Mouse (Mus musculus) myocyte (in vitro differentiated cells): ENCODE measurements around the gene Fam107b. TPM values are rescaled to one million over a fixed set of nuclear protein-coding genes. Genes with fewer than 3 reads are reported as not detected.

Experiments used
- H3K27me3 ChIP-seq: one replicate; pipeline ENCODE4 v1.6.1; 2011; ENCODE audit not compliant: control insufficient read depth, insufficient read depth, insufficient read length
- H3K36me3 ChIP-seq: one replicate; pipeline ENCODE4 v1.6.1; 2011; ENCODE audit not compliant: control insufficient read depth, insufficient read depth
- H3K4me2 ChIP-seq: one replicate; pipeline ENCODE4 v1.6.1; 2011; ENCODE audit warnings: low read depth, control low read depth
- H3K4me3 ChIP-seq: one replicate; pipeline ENCODE4 v1.5.1; 2011; ENCODE audit warnings: mild to moderate bottlenecking, control low read depth, moderate library complexity
- H3K79me2 ChIP-seq: one replicate; pipeline ENCODE4 v1.6.1; 2011; ENCODE audit not compliant: control insufficient read depth, insufficient read depth
- H3ac ChIP-seq: one replicate; pipeline ENCODE4 v1.6.1; 2011; ENCODE audit not compliant: control insufficient read depth, insufficient read length
- CEBPB ChIP-seq: IDR thresholded peaks from 2 replicates; pipeline ENCODE4 v1.6.1; 2011; ENCODE audit warnings: mild to moderate bottlenecking, moderate library complexity; ENCODE audit not compliant: poor library complexity, insufficient read depth, severe bottlenecking
- E2F4 ChIP-seq: IDR thresholded peaks from one replicate; pipeline ENCODE4 v1.6.1; 2011; ENCODE audit warnings: mild to moderate bottlenecking, control low read depth, moderate library complexity; ENCODE audit not compliant: insufficient read depth
- MAX ChIP-seq: IDR thresholded peaks from one replicate; pipeline ENCODE4 v1.6.1; 2011; ENCODE audit warnings: low read depth, mild to moderate bottlenecking, control low read depth
- MYOD1 ChIP-seq, 3 experiments: IDR thresholded peaks; one replicate each; pipeline ENCODE4 v1.6.1; 2011; ENCODE audit warnings: control low read depth in 2 of 3, low read depth in 2 of 3, mild to moderate bottlenecking in 2 of 3, moderate library complexity in 1 of 3; ENCODE audit not compliant: insufficient read length in 2 of 3, control insufficient read depth in 1 of 3
- MYOG ChIP-seq, 3 experiments: IDR thresholded peaks; one replicate each; pipeline ENCODE4 v1.6.1; 2011; ENCODE audit warnings: control low read depth in 2 of 3, low read depth in 2 of 3, mild to moderate bottlenecking in 2 of 3; ENCODE audit not compliant: insufficient read length in 2 of 3, control insufficient read depth in 1 of 3, insufficient read depth in 1 of 3
- POLR2A ChIP-seq: IDR thresholded peaks from one replicate; pipeline ENCODE4 v1.6.1; 2011; ENCODE audit warnings: low read depth, mild to moderate bottlenecking, control low read depth, moderate library complexity; ENCODE audit not compliant: insufficient read length
- POLR2AphosphoS2 ChIP-seq: IDR thresholded peaks from one replicate; pipeline ENCODE4 v1.6.1; 2011; ENCODE audit warnings: low read depth, control low read depth; ENCODE audit not compliant: insufficient read length
- REST ChIP-seq: IDR thresholded peaks from one replicate; pipeline ENCODE4 v1.6.1; 2011; ENCODE audit warnings: mild to moderate bottlenecking, control low read depth, moderate library complexity; ENCODE audit not compliant: insufficient read depth, insufficient read length
- SRF ChIP-seq: IDR thresholded peaks from one replicate; pipeline ENCODE4 v1.6.1; 2011; ENCODE audit warnings: low read depth; ENCODE audit not compliant: control insufficient read depth, insufficient read length
- TCF12 ChIP-seq: IDR thresholded peaks from one replicate; pipeline ENCODE4 v1.6.1; 2011; ENCODE audit warnings: mild to moderate bottlenecking, control low read depth; ENCODE audit not compliant: poor library complexity, insufficient read depth, severe bottlenecking
- TCF3 ChIP-seq: IDR thresholded peaks from one replicate; pipeline ENCODE4 v1.6.1; 2011; ENCODE audit warnings: low read depth, control low read depth; ENCODE audit not compliant: insufficient read length
- USF1 ChIP-seq: IDR thresholded peaks from one replicate; pipeline ENCODE4 v1.6.1; 2011; ENCODE audit warnings: low read depth, mild to moderate bottlenecking, control low read depth, moderate library complexity
- polyA plus RNA-seq: library from polyadenylated mRNA; unstranded; fragments of >200 nt; fragmentation: generic; extraction: Trizol; gene quantifications from one replicate; pipeline ENCODE4 v1.2.1, GENCODE M21; 2012; ENCODE audit warnings: missing spikeins

The Fam107b gene
- polyA plus RNA-seq, 1 experiment = 10.0 TPM

DNA sequence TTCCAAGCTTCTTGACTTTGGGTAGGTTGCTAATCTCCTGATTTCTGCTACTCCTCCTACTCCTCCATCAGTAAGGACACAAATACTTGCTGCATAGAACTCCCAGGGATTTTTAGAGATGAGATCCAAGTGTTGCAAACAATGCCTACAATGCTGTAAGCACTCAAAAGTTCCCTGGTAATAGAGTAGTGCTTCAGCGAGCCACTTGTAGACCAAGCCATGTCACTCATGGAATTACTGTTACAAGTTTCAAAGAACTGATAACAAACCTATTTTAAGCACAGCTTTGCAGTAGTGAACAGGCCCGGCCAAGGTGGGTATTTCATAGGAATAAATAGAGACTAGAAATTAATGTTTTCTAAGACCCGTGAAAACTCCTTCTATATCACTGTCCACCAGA, 174.8 kb downstream of the Fam107b start:
- Histone ChIP-seq H3K36me3 (no peaks in the 10 kb centered on the region), H3K79me2 (peaks cover 11% of the 10 kb centered on the region), H3K4me3 (no peak overlapping the region), H3ac (no peak overlapping the region), H3K4me2 (no peak overlapping the region), H3K27me3 (no peaks in the 10 kb centered on the region)
- no peak for TF ChIP-seq POLR2A
- no peak for TF ChIP-seq CEBPB
- TF ChIP-seq MAX = no peak
- TF ChIP-seq SRF = no peak
- TF ChIP-seq MYOG (IDR thresholded peaks at IDR 0.05; ENCODE audit: control insufficient read depth in 1 of 3, insufficient read depth in 1 of 3, insufficient read length in 2 of 3, low read depth in 2 of 3) = no peak
- no peak for TF ChIP-seq REST
- no peak for TF ChIP-seq TCF12
- no peak for TF ChIP-seq E2F4
- TF ChIP-seq POLR2AphosphoS2 = no peak
- TF ChIP-seq USF1 = no peak
- no peak for TF ChIP-seq MYOD1 (IDR thresholded peaks at IDR 0.05; ENCODE audit: control insufficient read depth in 1 of 3, insufficient read length in 2 of 3, low read depth in 2 of 3)
- TF ChIP-seq TCF3 = no peak

- H3K79me2 ChIP-seq = peaks cover 16% of the 10 kb centered on the region
- H3ac ChIP-seq = no peak overlapping the region
- no peaks in the 10 kb centered on the region for H3K36me3 ChIP-seq
- TF ChIP-seq MAX (no peak), POLR2A (no peak), TCF12 (no peak), SRF (no peak), CEBPB (no peak), REST (no peak), TCF3 (no peak), MYOD1 (IDR thresholded peaks at IDR 0.05; ENCODE audit: control insufficient read depth in 1 of 3, insufficient read length in 2 of 3, low read depth in 2 of 3) (no peak), USF1 (no peak), POLR2AphosphoS2 (no peak), MYOG (IDR thresholded peaks at IDR 0.05; ENCODE audit: control insufficient read depth in 1 of 3, insufficient read depth in 1 of 3, insufficient read length in 2 of 3, low read depth in 2 of 3) (no peak), E2F4 (no peak)
- H3K4me3 ChIP-seq = no peak overlapping the region
- H3K4me2 ChIP-seq = no peak overlapping the region
- H3K27me3 ChIP-seq = no peaks in the 10 kb centered on the region
Observed at GRCm38 (mm10) chr2:3745910-3746606, 175.8 kb downstream of the Fam107b start.

- Histone ChIP-seq H3K36me3 (no peaks in the 10 kb centered on the region), H3K27me3 (no peaks in the 10 kb centered on the region), H3K4me2 (peak overlapping the region; percentile 28), H3ac (no peak overlapping the region), H3K79me2 (peaks cover 11% of the 10 kb centered on the region), H3K4me3 (no peak overlapping the region)
- TF ChIP-seq POLR2A (no peak), E2F4 (no peak), CEBPB (no peak), MYOG (IDR thresholded peaks at IDR 0.05; ENCODE audit: control insufficient read depth in 1 of 3, insufficient read depth in 1 of 3, insufficient read length in 2 of 3, low read depth in 2 of 3) (peak in 1 of 3 experiments; percentile 16), TCF12 (no peak), TCF3 (no peak), MYOD1 (IDR thresholded peaks at IDR 0.05; ENCODE audit: control insufficient read depth in 1 of 3, insufficient read length in 2 of 3, low read depth in 2 of 3) (no peak)
Observed at GRCm38 (mm10) chr2:3748714-3749503, 178.6 kb downstream of the Fam107b start.

DNA sequence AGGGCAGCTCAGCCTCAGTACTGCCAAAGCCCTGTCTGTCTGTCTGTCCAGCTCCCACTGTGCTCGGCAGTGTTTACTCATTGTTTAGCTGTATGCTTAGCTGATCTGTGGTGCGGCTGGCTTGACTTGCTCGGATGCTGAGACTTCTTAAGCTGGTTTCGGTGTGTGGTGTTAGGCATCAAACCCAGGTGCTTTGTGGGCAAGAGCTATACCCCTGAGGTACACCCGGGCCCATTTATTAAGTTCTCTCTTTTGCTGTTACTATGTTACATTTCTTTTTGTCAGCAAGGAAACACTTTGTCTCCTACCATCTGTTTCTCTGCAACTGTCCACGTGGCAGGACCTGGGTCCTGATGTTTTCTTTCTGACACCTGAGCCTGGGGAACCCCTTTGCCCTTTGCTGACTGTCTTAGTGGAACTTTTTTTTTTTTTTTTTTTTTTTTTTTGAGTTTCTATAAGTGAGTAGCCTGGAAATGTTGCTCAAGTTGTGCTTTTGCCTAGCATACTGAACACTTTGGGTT, 179.3 kb downstream of the Fam107b start:
- no peak for TF ChIP-seq E2F4
- no peak for TF ChIP-seq MAX
- no peak for TF ChIP-seq CEBPB
- TF ChIP-seq TCF12 = no peak
- TF ChIP-seq TCF3 = no peak
- no peak for TF ChIP-seq SRF
- TF ChIP-seq USF1 = no peak
- no peak for TF ChIP-seq POLR2AphosphoS2
- no peak for TF ChIP-seq REST
- no peak for TF ChIP-seq POLR2A
- TF ChIP-seq MYOG (IDR thresholded peaks at IDR 0.05; ENCODE audit: control insufficient read depth in 1 of 3, insufficient read depth in 1 of 3, insufficient read length in 2 of 3, low read depth in 2 of 3) = no peak
- TF ChIP-seq MYOD1 (IDR thresholded peaks at IDR 0.05; ENCODE audit: control insufficient read depth in 1 of 3, insufficient read length in 2 of 3, low read depth in 2 of 3) = no peak
- no peak overlapping the region for H3K4me2 ChIP-seq

More for the DNA sequence above, 179.3 kb downstream of the Fam107b start:
- Histone ChIP-seq H3ac (no peak overlapping the region), H3K79me2 (peaks cover 15% of the 10 kb centered on the region), H3K27me3 (no peaks in the 10 kb centered on the region), H3K4me3 (no peak overlapping the region), H3K36me3 (no peaks in the 10 kb centered on the region)
